Mouse (Mus musculus): Measurements from ENCODE around the gene Nxpe3. TPM values are rescaled to one million over a fixed set of nuclear protein-coding genes. Genes with fewer than 3 reads are reported as not detected.
A peak's percentile ranks its signal among the peaks of the same experiment; 100 is the strongest.

The Nxpe3 gene
- total and polyA plus RNA-seq, 3 experiments: 0.43 to 0.51 (median 0.44) TPM

DNA sequence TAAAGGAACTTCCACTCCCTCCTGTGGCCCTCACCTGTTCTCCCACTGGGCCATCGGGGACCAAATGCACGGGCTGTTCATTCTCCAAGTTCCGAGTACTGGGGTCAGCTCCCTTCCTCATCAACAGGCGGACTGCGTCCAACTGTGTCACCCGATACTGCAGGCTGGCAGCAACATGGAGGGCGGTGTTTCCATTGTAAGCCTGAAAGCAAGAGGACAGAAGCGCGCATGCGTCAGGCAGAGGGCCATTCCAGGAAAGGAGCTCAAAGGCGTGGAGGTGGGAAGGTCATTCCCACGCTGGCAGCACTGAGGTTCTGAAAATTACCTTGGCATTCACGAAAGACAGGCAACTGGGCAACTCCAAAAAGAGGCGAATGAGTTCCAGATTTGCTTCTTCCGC lies 81.2 kb downstream of the Nxpe3 start:
- Histone ChIP-seq H3K36me3 (ENCODE audit: control insufficient read depth, insufficient read depth, low read length) (peaks cover 19% of the 10 kb centered on the region), H3K4me3 (no peak overlapping the region), H3K4me1 (ENCODE audit: control insufficient read depth, insufficient read depth, low read length) (peaks cover 1% of the 10 kb centered on the region; the same call in 1 of the 2 replicates), H3K79me2 (replicated peaks; ENCODE audit: control insufficient read depth, insufficient read depth, low read length) (peaks cover 2% of the 10 kb centered on the region; the same call in 1 of the 2 replicates), H3K9ac (ENCODE audit: low read depth, low read length) (no peak overlapping the region), H3K27ac (no peak overlapping the region), H3K27me3 (ENCODE audit: control insufficient read depth, insufficient read depth, low read length) (no peaks in the 10 kb centered on the region)
- intact Hi-C loops (cut with DNase I): no loop called here
- no peak for DNase-seq
- WGBS: 92% methylated on average over 15 of the region's 15 CpGs
- TF ChIP-seq CTCF (IDR thresholded peaks at IDR 0.05) (no peak), POLR2A (IDR thresholded peaks at IDR 0.05; ENCODE audit: insufficient read depth, low read depth, low read length) (no peak), EP300 (IDR thresholded peaks at IDR 0.05; ENCODE audit: insufficient read depth, low read depth, low read length) (no peak)

DNA sequence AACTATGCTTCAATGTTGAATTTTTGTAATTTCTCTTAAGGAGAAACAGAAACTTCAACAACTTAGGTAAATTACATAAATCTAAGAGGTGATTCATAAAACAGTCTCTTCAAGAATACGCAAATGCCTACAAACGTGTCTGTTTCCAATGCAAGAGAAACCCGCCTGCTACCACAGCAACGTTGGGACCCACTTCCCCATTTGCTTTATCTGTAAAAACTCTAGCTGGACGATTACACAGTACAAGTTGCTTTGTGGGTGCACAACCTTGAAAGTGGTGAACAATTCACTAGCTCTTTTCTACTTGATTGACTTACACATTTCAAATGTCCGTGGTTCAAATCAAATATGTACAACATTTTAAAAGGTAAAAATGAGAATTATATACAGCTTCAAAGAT lies 83.3 kb downstream of the Nxpe3 start:
- DNase-seq: no peak
- intact Hi-C loops (cut with DNase I): no loop called here
- TF ChIP-seq EP300 (IDR thresholded peaks at IDR 0.05; ENCODE audit: insufficient read depth, low read depth, low read length) (no peak), POLR2A (IDR thresholded peaks at IDR 0.05; ENCODE audit: insufficient read depth, low read depth, low read length) (no peak), CTCF (IDR thresholded peaks at IDR 0.05) (no peak)
- no peaks in the 10 kb centered on the region for H3K27me3 ChIP-seq (ENCODE audit: control insufficient read depth, insufficient read depth, low read length)
- WGBS: 77% methylated on average over 6 of the region's 6 CpGs
- H3K79me2 ChIP-seq (replicated peaks; ENCODE audit: control insufficient read depth, insufficient read depth, low read length): no peaks in the 10 kb centered on the region
- no peak overlapping the region for H3K9ac ChIP-seq (ENCODE audit: low read depth, low read length)
- no peak overlapping the region for H3K27ac ChIP-seq
- H3K4me1 ChIP-seq (ENCODE audit: control insufficient read depth, insufficient read depth, low read length): no peaks in the 10 kb centered on the region; the same call in 1 of the 2 replicates
- no peak overlapping the region for H3K4me3 ChIP-seq
- peaks cover 12% of the 10 kb centered on the region for H3K36me3 ChIP-seq (ENCODE audit: control insufficient read depth, insufficient read depth, low read length)

DNA sequence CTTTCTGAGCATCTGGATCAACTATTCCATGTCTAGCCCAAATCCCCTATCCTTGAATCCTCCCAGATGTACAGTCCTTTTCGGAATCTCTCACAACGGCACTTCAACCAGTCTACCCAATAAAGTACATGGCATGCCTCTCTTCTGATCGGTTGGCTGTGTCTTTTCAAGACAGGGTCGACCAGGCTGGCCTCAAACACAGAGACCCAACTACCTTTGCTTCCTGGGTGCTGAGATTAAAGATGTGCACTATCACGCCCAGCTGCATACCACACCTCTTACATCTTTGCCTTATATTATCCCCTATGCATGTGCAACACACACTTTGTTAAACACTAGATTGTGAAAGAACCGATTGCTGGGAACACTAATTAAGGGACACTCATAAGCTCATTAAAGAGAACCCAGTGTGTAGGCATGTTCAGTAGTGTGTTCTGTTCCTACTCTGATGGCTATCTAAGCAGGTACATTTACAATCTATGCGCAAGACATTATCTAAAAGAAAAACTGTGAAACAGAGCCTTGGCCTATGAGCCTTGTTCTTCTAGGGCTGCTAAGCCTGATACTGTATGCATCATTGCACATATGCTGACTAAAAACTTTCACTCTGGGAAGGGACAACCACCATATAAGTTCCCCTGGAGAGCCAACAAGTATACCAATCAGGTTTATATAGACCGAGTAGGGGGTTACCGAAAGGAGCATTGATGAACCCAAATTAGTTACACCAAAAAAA lies 85.1 kb downstream of the Nxpe3 start:
- Histone ChIP-seq H3K27ac (no peak overlapping the region), H3K4me1 (ENCODE audit: control insufficient read depth, insufficient read depth, low read length) (no peaks in the 10 kb centered on the region; the same call in 1 of the 2 replicates), H3K79me2 (replicated peaks; ENCODE audit: control insufficient read depth, insufficient read depth, low read length) (no peaks in the 10 kb centered on the region), H3K4me3 (no peak overlapping the region), H3K27me3 (ENCODE audit: control insufficient read depth, insufficient read depth, low read length) (no peaks in the 10 kb centered on the region), H3K9ac (ENCODE audit: low read depth, low read length) (no peak overlapping the region), H3K36me3 (ENCODE audit: control insufficient read depth, insufficient read depth, low read length) (peaks cover 5% of the 10 kb centered on the region)
- intact Hi-C loops (cut with DNase I): no loop called here
- DNase-seq: no peak
- TF ChIP-seq EP300 (IDR thresholded peaks at IDR 0.05; ENCODE audit: insufficient read depth, low read depth, low read length) (no peak), CTCF (IDR thresholded peaks at IDR 0.05) (no peak)
- 95% methylated on average over 9 of the region's 9 CpGs for WGBS

GRCm38 (mm10) chr16:55809345-55809744 lies 85.7 kb downstream of the Nxpe3 start:
- H3K79me2 ChIP-seq (replicated peaks; ENCODE audit: control insufficient read depth, insufficient read depth, low read length): no peaks in the 10 kb centered on the region

DNA sequence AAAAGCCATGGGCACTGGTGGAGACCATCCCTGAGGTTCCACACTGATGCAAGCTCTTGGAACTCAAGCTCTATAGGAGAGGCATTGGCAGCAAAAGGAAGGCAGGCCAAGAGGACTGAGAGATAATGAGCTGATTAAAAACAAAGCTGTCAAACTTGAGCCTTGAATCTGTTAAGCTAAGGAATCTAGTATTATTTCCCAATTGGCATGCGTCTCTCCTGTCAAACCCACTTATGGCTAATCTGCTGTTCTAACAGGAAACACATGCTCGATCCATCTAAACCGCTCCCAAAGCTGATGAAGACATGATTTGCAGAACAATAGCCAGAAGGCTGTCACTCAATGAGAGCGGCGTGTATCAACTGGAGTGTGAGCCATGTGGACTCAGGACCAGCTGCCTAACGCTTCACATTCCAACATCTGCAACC lies 87.6 kb downstream of the Nxpe3 start:
- DNase-seq: peak in 1 of 2 experiments; percentile 33
- 23% methylated on average over 6 of the region's 6 CpGs for WGBS
- Histone ChIP-seq H3K36me3 (ENCODE audit: control insufficient read depth, insufficient read depth, low read length) (peaks cover 2% of the 10 kb centered on the region), H3K4me3 (no peak overlapping the region), H3K79me2 (replicated peaks; ENCODE audit: control insufficient read depth, insufficient read depth, low read length) (no peaks in the 10 kb centered on the region), H3K4me1 (ENCODE audit: control insufficient read depth, insufficient read depth, low read length) (no peaks in the 10 kb centered on the region; the same call in 1 of the 2 replicates), H3K27me3 (ENCODE audit: control insufficient read depth, insufficient read depth, low read length) (no peaks in the 10 kb centered on the region), H3K9ac (ENCODE audit: low read depth, low read length) (no peak overlapping the region), H3K27ac (no peak overlapping the region)
- 0 out of 2 replicates have a peak, but pooled peaks have one; percentile 34 for TF ChIP-seq EP300 (IDR thresholded peaks at IDR 0.05; ENCODE audit: insufficient read depth, low read depth, low read length)
- peak; percentile 20; the same call in 1 of the 2 replicates for TF ChIP-seq POLR2A (IDR thresholded peaks at IDR 0.05; ENCODE audit: insufficient read depth, low read depth, low read length)
- no peak for TF ChIP-seq CTCF (IDR thresholded peaks at IDR 0.05)
- intact Hi-C loops (cut with DNase I): no loop called here

More at GRCm38 (mm10) chr16:55809345-55809744, 85.7 kb downstream of the Nxpe3 start:
- DNase-seq: no peak
- Histone ChIP-seq H3K4me3 (no peak overlapping the region), H3K36me3 (ENCODE audit: control insufficient read depth, insufficient read depth, low read length) (peaks cover 2% of the 10 kb centered on the region), H3K9ac (ENCODE audit: low read depth, low read length) (no peak overlapping the region), H3K27ac (no peak overlapping the region), H3K27me3 (ENCODE audit: control insufficient read depth, insufficient read depth, low read length) (no peaks in the 10 kb centered on the region), H3K4me1 (ENCODE audit: control insufficient read depth, insufficient read depth, low read length) (no peaks in the 10 kb centered on the region; the same call in 1 of the 2 replicates)
- TF ChIP-seq POLR2A (IDR thresholded peaks at IDR 0.05; ENCODE audit: insufficient read depth, low read depth, low read length) (no peak), EP300 (IDR thresholded peaks at IDR 0.05; ENCODE audit: insufficient read depth, low read depth, low read length) (no peak), CTCF (IDR thresholded peaks at IDR 0.05) (no peak)
- intact Hi-C loops (cut with DNase I): no loop called here
- WGBS: 97% methylated on average over 6 of the region's 6 CpGs

DNA sequence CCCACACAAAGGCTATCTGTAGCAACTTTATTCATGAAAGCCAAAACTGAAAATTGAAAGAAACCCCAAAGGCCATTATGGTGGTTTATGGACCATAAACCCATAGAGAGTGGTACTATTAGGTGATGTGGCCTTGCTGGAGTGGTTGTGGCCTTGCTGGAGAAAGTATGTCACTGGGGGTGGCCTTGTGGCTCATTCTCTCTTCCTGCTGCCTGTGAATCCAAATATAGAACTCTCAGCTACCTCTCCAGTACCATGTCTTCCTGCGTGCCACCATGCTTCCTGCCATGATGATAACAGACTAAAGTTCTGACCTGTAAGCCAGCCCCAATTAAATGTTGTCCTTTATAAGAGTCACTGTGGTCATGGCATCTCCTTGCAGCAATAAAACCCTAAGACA lies 90.3 kb downstream of the Nxpe3 start:
- H3K27ac ChIP-seq: no peak overlapping the region
- WGBS: 56% methylated on average over 1 of the region's 1 CpGs
- intact Hi-C loops (cut with DNase I): no loop called here
- no peaks in the 10 kb centered on the region for H3K36me3 ChIP-seq (ENCODE audit: control insufficient read depth, insufficient read depth, low read length)
- no peaks in the 10 kb centered on the region for H3K79me2 ChIP-seq (replicated peaks; ENCODE audit: control insufficient read depth, insufficient read depth, low read length)
- no peak overlapping the region for H3K4me3 ChIP-seq
- TF ChIP-seq EP300 (IDR thresholded peaks at IDR 0.05; ENCODE audit: insufficient read depth, low read depth, low read length) (no peak), CTCF (IDR thresholded peaks at IDR 0.05) (no peak), POLR2A (IDR thresholded peaks at IDR 0.05; ENCODE audit: insufficient read depth, low read depth, low read length) (no peak)
- no peaks in the 10 kb centered on the region; the same call in 1 of the 2 replicates for H3K4me1 ChIP-seq (ENCODE audit: control insufficient read depth, insufficient read depth, low read length)
- no peaks in the 10 kb centered on the region for H3K27me3 ChIP-seq (ENCODE audit: control insufficient read depth, insufficient read depth, low read length)
- no peak overlapping the region for H3K9ac ChIP-seq (ENCODE audit: low read depth, low read length)
- DNase-seq: no peak
